Mouse (Mus musculus): ENCODE results near the gene Htra3. TPM values are rescaled to one million over a fixed set of nuclear protein-coding genes. Genes with fewer than 3 reads are reported as not detected.

Htra3 gene
- polyA plus RNA-seq, 1 experiment from 2014 or later: 7.3 TPM

DNA sequence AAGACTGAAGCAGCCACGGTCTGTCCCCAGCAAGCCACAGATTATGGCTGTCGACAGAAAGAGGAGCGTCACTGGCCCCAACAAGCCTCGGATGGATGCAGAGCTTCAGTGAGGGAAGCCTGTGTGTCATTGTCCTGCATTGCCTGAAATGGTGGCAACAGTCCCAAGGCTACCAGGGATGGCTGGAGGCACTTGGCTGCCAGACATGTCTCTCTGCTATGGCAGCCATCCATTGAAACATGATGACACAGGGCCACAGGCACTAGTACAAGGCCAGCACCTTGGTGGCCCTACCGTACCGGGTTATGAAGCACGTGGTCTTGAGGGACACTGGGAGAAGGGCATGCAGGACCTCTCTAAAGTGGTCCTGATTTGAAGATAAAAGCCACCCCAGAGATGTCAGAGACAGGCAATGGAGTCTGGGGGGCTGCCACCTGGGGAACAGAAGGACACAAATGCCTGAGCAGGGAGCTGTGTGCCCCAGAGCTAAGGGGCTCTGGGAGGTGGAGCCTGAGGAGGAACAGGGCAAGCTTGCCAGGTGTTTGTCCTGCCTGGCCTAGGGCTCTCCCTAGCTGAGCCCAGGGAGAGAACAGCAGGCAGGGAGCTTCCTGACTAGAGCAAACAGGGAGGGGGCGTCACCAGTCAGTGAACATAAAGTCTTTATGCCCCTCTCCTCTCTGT lies 11.0 kb upstream of the Htra3 start:
- no peak overlapping the region for H3K9ac ChIP-seq
- no peak overlapping the region for H3K27ac ChIP-seq
- H3K4me2 ChIP-seq (replicated peaks): no peak overlapping the region
- no peak for ATAC-seq (ENCODE audit: low FRiP score)
- H3K36me3 ChIP-seq: no peaks in the 10 kb centered on the region
- 81% methylated on average over 8 of the region's 8 CpGs for WGBS
- no peak overlapping the region for H3K4me3 ChIP-seq
- H3K9me3 ChIP-seq (replicated peaks): no peaks in the 10 kb centered on the region
- H3K27me3 ChIP-seq: no peaks in the 10 kb centered on the region
- peaks cover 12% of the 10 kb centered on the region for H3K4me1 ChIP-seq

DNA sequence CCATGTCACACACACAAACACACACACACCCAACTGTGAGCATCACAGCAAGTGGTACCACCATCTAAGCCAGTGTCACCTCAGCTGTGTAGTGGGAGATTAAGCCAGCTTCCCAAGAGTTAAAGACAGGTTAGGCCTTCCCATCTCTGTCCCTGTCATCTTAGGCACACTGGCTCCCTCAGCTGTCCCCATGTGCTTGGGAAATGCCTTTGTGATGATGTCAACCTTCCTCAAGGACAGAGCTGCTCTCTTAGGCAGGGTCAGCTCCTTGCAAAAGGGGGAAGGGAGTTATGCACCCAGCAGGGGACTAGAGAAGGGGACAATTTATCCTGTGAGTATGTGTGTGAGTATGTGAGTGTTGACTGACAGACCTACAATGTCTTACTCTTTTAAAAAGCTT lies 9.8 kb upstream of the Htra3 start:
- no peak overlapping the region for H3K9ac ChIP-seq
- H3K9me3 ChIP-seq (replicated peaks): no peaks in the 10 kb centered on the region
- no peak overlapping the region for H3K27ac ChIP-seq
- no peak overlapping the region for H3K4me3 ChIP-seq
- ATAC-seq (ENCODE audit: low FRiP score): no peak
- H3K36me3 ChIP-seq: no peaks in the 10 kb centered on the region
- no peaks in the 10 kb centered on the region for H3K27me3 ChIP-seq
- H3K4me2 ChIP-seq (replicated peaks): no peak overlapping the region
- peaks cover 12% of the 10 kb centered on the region for H3K4me1 ChIP-seq

DNA sequence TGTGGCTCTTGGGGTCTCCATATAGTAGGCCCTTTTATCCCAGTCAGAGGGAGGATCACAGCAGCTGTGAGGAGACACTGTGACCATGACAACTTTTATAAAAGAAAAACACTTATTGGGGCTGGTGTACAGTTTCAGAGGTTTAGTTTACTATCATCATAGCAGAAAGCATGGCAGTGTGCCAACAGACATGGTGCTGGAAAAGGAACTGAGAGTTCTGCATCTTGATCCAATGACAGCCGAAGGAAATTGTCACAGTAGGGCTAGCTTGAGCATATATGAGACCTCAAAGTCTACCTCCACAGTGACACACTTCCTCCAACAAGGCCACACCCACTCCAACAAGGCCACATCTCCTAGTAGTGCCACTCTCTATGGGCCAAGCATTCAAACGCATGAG lies 9.3 kb upstream of the Htra3 start:
- Histone ChIP-seq H3K9me3 (replicated peaks) (no peaks in the 10 kb centered on the region), H3K27me3 (no peaks in the 10 kb centered on the region), H3K36me3 (no peaks in the 10 kb centered on the region), H3K4me1 (peaks cover 12% of the 10 kb centered on the region), H3K27ac (no peak overlapping the region), H3K9ac (no peak overlapping the region), H3K4me2 (replicated peaks) (no peak overlapping the region), H3K4me3 (no peak overlapping the region)
- ATAC-seq (ENCODE audit: low FRiP score): no peak
- WGBS: 85% methylated on average over 2 of the region's 2 CpGs

DNA sequence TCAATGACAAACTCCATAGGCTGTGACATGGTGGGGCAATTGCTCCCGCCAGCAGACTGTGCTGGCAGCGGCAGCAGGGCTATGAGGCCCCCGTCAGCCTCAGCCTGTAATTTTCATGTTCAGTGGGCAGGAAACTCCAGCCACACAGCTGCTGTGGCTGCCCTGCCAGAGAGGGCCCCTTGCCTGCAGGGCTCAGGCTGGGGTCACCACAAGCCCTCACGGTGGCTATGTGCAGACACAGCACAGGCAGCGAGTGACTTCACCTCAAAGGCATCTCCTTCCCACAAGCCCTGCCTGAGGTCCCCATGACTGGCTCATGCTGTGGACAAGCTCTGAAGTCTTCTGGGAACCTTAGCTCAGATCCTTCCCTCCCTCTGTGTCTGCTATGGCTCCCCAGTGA lies 7.5 kb upstream of the Htra3 start:
- Histone ChIP-seq H3K27ac (no peak overlapping the region), H3K4me1 (peaks cover 12% of the 10 kb centered on the region), H3K36me3 (no peaks in the 10 kb centered on the region), H3K4me2 (replicated peaks) (no peak overlapping the region), H3K27me3 (no peaks in the 10 kb centered on the region), H3K9ac (no peak overlapping the region), H3K4me3 (no peak overlapping the region), H3K9me3 (replicated peaks) (no peaks in the 10 kb centered on the region)
- 63% methylated on average over 5 of the region's 5 CpGs for WGBS
- ATAC-seq (ENCODE audit: low FRiP score): no peak

DNA sequence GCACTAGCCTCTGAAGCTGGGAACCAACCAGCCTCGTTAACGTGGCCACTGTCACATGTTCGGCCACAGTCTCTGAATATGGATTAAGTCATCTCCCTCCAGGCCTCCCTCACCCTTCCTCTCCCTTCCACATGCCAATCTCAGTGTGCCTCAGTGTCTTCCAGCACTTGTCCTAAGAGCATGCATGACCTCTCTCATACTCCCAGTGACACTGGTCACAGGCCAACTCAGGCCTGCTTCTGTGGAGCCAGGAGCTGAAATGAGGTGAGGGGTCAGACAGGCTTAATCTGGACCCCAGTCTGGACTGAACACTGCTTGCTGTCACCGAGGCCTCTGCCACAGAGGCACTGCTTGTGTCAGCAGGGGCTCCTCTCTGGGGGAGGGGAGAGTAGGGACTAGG lies 6.8 kb upstream of the Htra3 start:
- H3K4me1 ChIP-seq: peaks cover 10% of the 10 kb centered on the region; the same call in 1 of the 2 replicates
- H3K36me3 ChIP-seq: no peaks in the 10 kb centered on the region
- WGBS: 68% methylated on average over 4 of the region's 4 CpGs
- H3K9ac ChIP-seq: no peak overlapping the region
- H3K27me3 ChIP-seq: peaks cover 3% of the 10 kb centered on the region; the same call in 1 of the 2 replicates
- no peak for ATAC-seq (ENCODE audit: low FRiP score)
- H3K9me3 ChIP-seq (replicated peaks): no peaks in the 10 kb centered on the region
- no peak overlapping the region for H3K4me3 ChIP-seq
- H3K27ac ChIP-seq: no peak overlapping the region
- no peak overlapping the region for H3K4me2 ChIP-seq (replicated peaks)

DNA sequence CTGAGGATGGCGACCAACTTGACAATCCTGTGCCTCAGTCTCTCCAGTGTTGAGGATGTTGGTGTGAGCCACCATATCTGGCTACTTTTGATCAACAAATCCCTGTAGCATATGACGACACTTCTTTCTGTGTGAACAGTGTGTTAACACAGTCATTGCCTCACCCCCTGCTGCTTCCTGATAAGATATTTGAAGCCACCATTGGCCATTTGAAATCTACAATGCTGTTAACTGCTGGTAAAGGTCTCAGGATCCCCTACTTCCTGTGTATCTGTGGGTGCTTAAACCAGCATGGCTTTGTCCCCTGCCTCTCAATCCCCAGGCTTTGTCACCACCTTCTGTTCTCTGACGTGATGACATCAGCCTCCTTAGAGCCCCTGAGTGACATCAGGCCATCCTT lies 5.5 kb upstream of the Htra3 start:
- no peak overlapping the region for H3K9ac ChIP-seq
- H3K4me1 ChIP-seq: peaks cover 8% of the 10 kb centered on the region; the same call in 1 of the 2 replicates
- ATAC-seq (ENCODE audit: low FRiP score): no peak
- no peak overlapping the region for H3K4me2 ChIP-seq (replicated peaks)
- no peak overlapping the region for H3K4me3 ChIP-seq
- no peaks in the 10 kb centered on the region for H3K9me3 ChIP-seq (replicated peaks)
- H3K36me3 ChIP-seq: no peaks in the 10 kb centered on the region
- peaks cover 16% of the 10 kb centered on the region for H3K27me3 ChIP-seq
- H3K27ac ChIP-seq: no peak overlapping the region
- WGBS: 73% methylated on average over 3 of the region's 3 CpGs

DNA sequence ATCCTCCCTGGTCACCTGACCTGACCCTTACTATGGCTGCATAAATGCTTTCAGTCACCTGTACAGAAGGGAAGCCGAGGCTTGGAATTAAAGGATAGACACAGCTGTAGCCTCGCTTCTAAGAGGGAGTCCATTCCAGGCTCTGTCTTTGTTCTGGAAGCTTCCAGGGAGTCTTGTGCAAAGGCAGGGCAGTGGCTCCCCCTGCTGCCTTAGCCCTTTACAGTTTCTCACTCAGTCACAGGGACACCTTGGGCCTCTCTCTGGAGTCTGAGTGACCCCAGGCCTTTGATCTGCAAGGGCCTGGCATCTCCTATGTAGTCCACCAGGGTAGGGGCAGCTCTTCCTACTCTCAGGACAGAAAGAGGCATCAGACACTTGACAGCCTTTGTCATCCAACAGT lies 1.4 kb upstream of the Htra3 start:
- H3K4me1 ChIP-seq: peaks cover 8% of the 10 kb centered on the region
- peaks cover 50% of the 10 kb centered on the region for H3K27me3 ChIP-seq
- H3K27ac ChIP-seq: no peak overlapping the region
- H3K4me2 ChIP-seq (replicated peaks): no peak overlapping the region
- no peak for ATAC-seq (ENCODE audit: low FRiP score)
- H3K9me3 ChIP-seq (replicated peaks): no peaks in the 10 kb centered on the region
- no peak overlapping the region for H3K4me3 ChIP-seq
- 59% methylated on average over 2 of the region's 2 CpGs for WGBS
- H3K9ac ChIP-seq: no peak overlapping the region
- no peaks in the 10 kb centered on the region for H3K36me3 ChIP-seq

DNA sequence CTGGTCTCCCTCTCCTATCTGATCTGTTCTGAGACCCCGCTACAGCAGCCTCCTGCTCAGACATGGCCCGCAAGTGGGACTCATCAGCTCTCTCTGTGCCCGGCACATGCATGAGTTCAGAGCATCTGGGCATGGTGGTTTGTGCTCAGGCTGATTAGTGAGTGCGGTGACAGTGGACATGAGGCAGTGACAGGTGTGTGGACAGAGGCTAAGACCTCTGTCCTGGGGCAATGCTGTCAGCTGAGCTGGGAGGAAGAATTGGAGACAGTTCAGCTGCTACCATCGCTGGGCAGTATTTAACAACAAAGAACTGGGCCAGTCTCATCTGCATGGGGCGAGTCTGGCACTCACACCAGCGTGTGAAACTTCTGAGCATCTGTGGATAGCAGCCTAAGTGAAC lies 2.6 kb downstream of the Htra3 start:
- no peaks in the 10 kb centered on the region for H3K9me3 ChIP-seq (replicated peaks)
- H3K27ac ChIP-seq: no peak overlapping the region
- WGBS: 83% methylated on average over 7 of the region's 7 CpGs
- no peak overlapping the region for H3K4me3 ChIP-seq
- peaks cover 23% of the 10 kb centered on the region for H3K4me1 ChIP-seq
- no peak overlapping the region for H3K9ac ChIP-seq
- no peaks in the 10 kb centered on the region for H3K36me3 ChIP-seq
- no peak for ATAC-seq (ENCODE audit: low FRiP score)
- H3K27me3 ChIP-seq: peaks cover 50% of the 10 kb centered on the region
- no peak overlapping the region for H3K4me2 ChIP-seq (replicated peaks)

DNA sequence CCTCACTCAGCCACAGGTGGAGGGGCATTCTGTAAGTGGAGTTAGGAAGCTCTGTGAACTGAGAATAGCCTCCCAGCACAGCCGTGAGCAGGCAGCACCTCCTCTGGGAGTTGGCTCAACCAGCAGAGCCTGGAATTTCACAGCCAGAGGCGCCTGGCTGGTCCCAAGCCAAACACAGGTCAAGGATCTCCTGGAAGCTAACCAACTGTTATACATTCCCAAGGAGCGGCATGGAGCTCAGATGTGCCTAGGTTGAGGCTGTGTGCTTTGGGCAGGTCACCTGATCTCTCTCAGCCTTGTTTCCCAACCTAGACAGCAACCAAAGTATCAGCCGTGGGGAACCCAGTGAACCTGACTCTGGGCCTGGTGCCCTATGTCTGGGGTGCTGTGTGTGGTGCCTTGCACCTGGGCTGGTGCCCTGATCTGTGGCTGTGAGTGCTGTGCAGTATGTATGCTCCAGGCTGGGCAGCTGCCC lies 5.5 kb downstream of the Htra3 start:
- Histone ChIP-seq H3K9me3 (replicated peaks) (no peaks in the 10 kb centered on the region), H3K4me1 (peaks cover 38% of the 10 kb centered on the region), H3K36me3 (no peaks in the 10 kb centered on the region), H3K9ac (no peak overlapping the region), H3K27ac (no peak overlapping the region), H3K4me2 (replicated peaks) (no peak overlapping the region), H3K4me3 (no peak overlapping the region), H3K27me3 (peaks cover 24% of the 10 kb centered on the region)
- no peak for ATAC-seq (ENCODE audit: low FRiP score)
- WGBS: 66% methylated on average over 4 of the region's 4 CpGs

DNA sequence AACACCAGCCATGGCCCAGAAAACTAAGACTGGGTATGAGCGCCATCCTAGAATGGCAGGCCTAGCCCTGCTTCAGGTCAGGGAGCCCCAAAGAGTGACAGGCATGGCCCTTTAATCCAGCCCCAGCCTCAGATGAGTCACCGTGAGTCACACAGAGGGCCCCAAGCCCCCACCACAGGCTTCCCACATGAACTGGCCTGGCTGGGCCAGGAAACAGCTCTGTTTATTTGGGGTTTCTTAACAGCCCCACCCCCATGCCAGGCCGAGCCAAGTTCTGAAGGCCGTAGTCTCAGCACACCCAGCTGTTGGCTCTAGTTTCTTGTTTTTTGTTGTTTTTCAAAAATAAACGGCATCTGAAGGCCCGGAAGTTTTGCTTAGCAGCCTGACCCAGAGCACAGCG lies 6.5 kb downstream of the Htra3 start:
- Histone ChIP-seq H3K4me3 (no peak overlapping the region), H3K4me2 (replicated peaks) (no peak overlapping the region), H3K9me3 (replicated peaks) (no peaks in the 10 kb centered on the region), H3K9ac (0 out of 2 replicates have a peak overlapping the region, but pooled peaks have one; percentile 18), H3K27ac (no peak overlapping the region), H3K4me1 (peaks cover 33% of the 10 kb centered on the region), H3K36me3 (no peaks in the 10 kb centered on the region), H3K27me3 (peaks cover 14% of the 10 kb centered on the region)
- WGBS: 66% methylated on average over 7 of the region's 7 CpGs
- no peak for ATAC-seq (ENCODE audit: low FRiP score)

DNA sequence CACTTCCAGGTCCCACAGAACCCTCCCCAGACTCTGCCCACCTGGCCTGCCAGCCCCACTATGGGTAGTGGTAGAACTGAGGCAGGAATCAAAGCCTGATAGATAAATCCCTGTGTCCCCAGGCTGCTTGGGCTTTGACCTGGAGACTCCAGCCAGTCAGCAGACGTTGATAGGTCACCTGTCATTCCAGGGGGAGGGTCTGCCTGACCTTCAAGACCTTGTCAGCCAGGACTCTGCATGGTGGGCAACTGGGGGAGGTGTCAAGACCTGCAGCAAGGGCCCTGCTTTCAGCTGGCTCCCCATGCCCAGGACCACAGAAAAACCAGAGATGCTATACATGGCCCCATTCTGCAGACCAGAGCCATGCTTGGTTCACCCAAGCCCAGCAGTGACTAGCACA lies 7.0 kb downstream of the Htra3 start:
- 55% methylated on average over 1 of the region's 1 CpGs for WGBS
- no peak overlapping the region for H3K27ac ChIP-seq
- peaks cover 9% of the 10 kb centered on the region for H3K27me3 ChIP-seq
- no peak overlapping the region for H3K4me3 ChIP-seq
- no peaks in the 10 kb centered on the region for H3K36me3 ChIP-seq
- H3K4me1 ChIP-seq: peaks cover 33% of the 10 kb centered on the region
- no peaks in the 10 kb centered on the region for H3K9me3 ChIP-seq (replicated peaks)
- no peak for ATAC-seq (ENCODE audit: low FRiP score)
- H3K4me2 ChIP-seq (replicated peaks): no peak overlapping the region
- H3K9ac ChIP-seq: 0 out of 2 replicates have a peak overlapping the region, but pooled peaks have one; percentile 18

DNA sequence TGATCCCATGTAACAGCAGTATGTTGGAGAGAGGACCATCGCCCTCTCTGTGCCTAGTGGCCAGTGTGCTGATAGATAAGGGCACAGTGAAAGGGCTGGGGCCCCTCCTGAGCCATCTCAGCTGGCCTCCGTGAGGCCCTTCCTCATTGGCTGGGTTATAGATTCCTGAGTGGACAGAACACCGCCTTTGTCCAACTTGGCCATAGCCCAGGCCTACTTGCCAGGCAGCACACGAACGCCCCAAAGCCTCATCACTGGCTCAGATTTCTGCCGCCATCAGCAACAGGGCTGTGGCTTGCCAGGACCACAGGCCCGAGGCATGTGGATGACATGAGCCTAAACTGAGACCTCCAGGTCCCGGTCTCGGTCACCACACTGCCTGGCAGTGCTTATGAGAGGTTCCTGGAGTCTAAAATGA lies 8.1 kb downstream of the Htra3 start:
- no peak overlapping the region for H3K27ac ChIP-seq
- 72% methylated on average over 9 of the region's 9 CpGs for WGBS
- no peak overlapping the region for H3K9ac ChIP-seq
- H3K27me3 ChIP-seq: no peaks in the 10 kb centered on the region
- H3K4me3 ChIP-seq: no peak overlapping the region
- peaks cover 33% of the 10 kb centered on the region for H3K4me1 ChIP-seq
- no peaks in the 10 kb centered on the region for H3K9me3 ChIP-seq (replicated peaks)
- no peak for ATAC-seq (ENCODE audit: low FRiP score)
- H3K36me3 ChIP-seq: no peaks in the 10 kb centered on the region
- H3K4me2 ChIP-seq (replicated peaks): no peak overlapping the region

DNA sequence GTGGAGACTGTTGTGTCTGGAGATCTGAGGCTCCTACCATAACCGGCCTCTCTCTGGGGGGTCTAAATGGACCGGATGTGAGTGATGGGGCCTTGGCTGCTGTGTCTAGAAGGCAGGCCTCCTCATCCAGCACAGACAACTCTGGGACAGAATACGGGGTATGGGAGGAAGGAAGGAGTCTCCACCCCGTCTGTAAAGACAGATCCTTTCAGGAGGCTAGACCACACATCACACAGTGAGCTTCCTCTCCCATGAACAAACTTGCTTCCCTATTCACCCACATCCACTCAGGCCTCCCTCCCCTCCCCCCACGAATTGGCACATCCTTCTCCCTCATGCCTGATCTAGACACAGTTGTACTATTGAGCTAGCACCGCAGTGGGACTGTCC lies 9.2 kb downstream of the Htra3 start:
- 48% methylated on average over 6 of the region's 6 CpGs for WGBS
- ATAC-seq (ENCODE audit: low FRiP score): no peak
- Histone ChIP-seq H3K9me3 (replicated peaks) (no peaks in the 10 kb centered on the region), H3K36me3 (no peaks in the 10 kb centered on the region), H3K4me2 (replicated peaks) (no peak overlapping the region), H3K27ac (no peak overlapping the region), H3K4me1 (peaks cover 33% of the 10 kb centered on the region), H3K9ac (no peak overlapping the region), H3K4me3 (no peak overlapping the region), H3K27me3 (no peaks in the 10 kb centered on the region)
